Mouse (Mus musculus): ENCODE measurements at regions not wholly inside any gene's neighbourhood (a gene's known extent, or its start where the extent isn't known, plus 50 kb on each side); places are given as distances from the start of the nearest gene placed in this dataset.
A peak's percentile ranks its signal among the peaks of the same experiment; 100 is the strongest.
"Not testable (repeated sequence)": the region's sequence is repeated elsewhere in the genome, so short reads cannot be mapped to it uniquely, and the experiment has no call there.

- intact Hi-C loops (cut with DNase I) = no loop called here
- no peak for DNase-seq
Measured at GRCm38 (mm10) chrX:159058931-159059330, 151.2 kb upstream of the Rps6ka3 start.

- no peak for DNase-seq
- intact Hi-C loops (cut with DNase I) = no loop called here
Measured at GRCm38 (mm10) chrX:159061322-159061721, 148.8 kb upstream of the Rps6ka3 start.

- DNase-seq = no peak
- intact Hi-C loops (cut with DNase I) = no loop called here
Measured at GRCm38 (mm10) chrX:159066212-159066611, 143.9 kb upstream of the Rps6ka3 start.

GRCm38 (mm10) chrX:159072647-159073046 lies 137.5 kb upstream of the Rps6ka3 start:
- intact Hi-C loops (cut with DNase I) = no loop called here
- no peak for DNase-seq

GRCm38 (mm10) chrX:159073533-159073932 lies 136.6 kb upstream of the Rps6ka3 start:
- peak; percentile 50 to 62 for DNase-seq
- intact Hi-C loops (cut with DNase I) = no loop called here

GRCm38 (mm10) chrX:159080508-159080907 lies 129.6 kb upstream of the Rps6ka3 start:
- DNase-seq = no peak
- intact Hi-C loops (cut with DNase I) = no loop called here

- DNase-seq; intact Hi-C loops (cut with DNase I): not testable (repeated sequence)
Measured at GRCm38 (mm10) chrX:159110651-159111050, 99.5 kb upstream of the Rps6ka3 start.

- no peak for DNase-seq
- intact Hi-C loops (cut with DNase I) = no loop called here
Measured at GRCm38 (mm10) chrX:159116210-159116609, 93.9 kb upstream of the Rps6ka3 start.

- DNase-seq = no peak
- intact Hi-C loops (cut with DNase I) = no loop called here
Measured at GRCm38 (mm10) chrX:159140554-159140953, 69.6 kb upstream of the Rps6ka3 start.

- intact Hi-C loops (cut with DNase I) = no loop called here
- DNase-seq = no peak
Measured at GRCm38 (mm10) chrX:159143278-159143677, 66.8 kb upstream of the Rps6ka3 start.

GRCm38 (mm10) chrX:159144674-159145073 lies 65.4 kb upstream of the Rps6ka3 start:
- intact Hi-C loops (cut with DNase I) = no loop called here
- no peak for DNase-seq

GRCm38 (mm10) chrX:159145212-159145611 lies 64.9 kb upstream of the Rps6ka3 start:
- no peak for DNase-seq
- intact Hi-C loops (cut with DNase I) = no loop called here

- no peak for DNase-seq
- intact Hi-C loops (cut with DNase I) = no loop called here
Measured at GRCm38 (mm10) chrX:159155786-159156185, 54.3 kb upstream of the Rps6ka3 start.

- DNase-seq = no peak
Measured at GRCm38 (mm10) chrX:159156976-159157375, 53.1 kb upstream of the Rps6ka3 start.

GRCm38 (mm10) chrX:159159727-159160126 lies 50.4 kb upstream of the Rps6ka3 start:
- intact Hi-C loops (cut with DNase I) = no loop called here
- no peak for DNase-seq

More at GRCm38 (mm10) chrX:159156976-159157375, 53.1 kb upstream of the Rps6ka3 start:
- intact Hi-C loops (cut with DNase I) = no loop called here

Measured in heart, postnatal 10 days (tissue).